Mouse (Mus musculus): ENCODE results near the gene Gm20388.

Gene Gm20388

GRCm38 (mm10) chr8:122807907-122808306 lies 2897.3 kb downstream of the Gm20388 start:
- DNase-seq, result no peak

GRCm38 (mm10) chr8:122810376-122810775 lies 2899.7 kb downstream of the Gm20388 start:
- DNase-seq, result no peak

- DNase-seq, result no peak
These were observed 2901.3 kb downstream of the Gm20388 start for GRCm38 (mm10) chr8:122811870-122812494.

- DNase-seq, result no peak
These were observed 2902.1 kb downstream of the Gm20388 start for GRCm38 (mm10) chr8:122812610-122813250.

GRCm38 (mm10) chr8:122814608-122815007 lies 2904.0 kb downstream of the Gm20388 start:
- DNase-seq, result no peak

GRCm38 (mm10) chr8:122816965-122817364 lies 2906.3 kb downstream of the Gm20388 start:
- DNase-seq, result no peak

- no peak for DNase-seq
These were observed 2907.3 kb downstream of the Gm20388 start for GRCm38 (mm10) chr8:122817724-122818496.

GRCm38 (mm10) chr8:122819776-122820175 lies 2909.1 kb downstream of the Gm20388 start:
- no peak for DNase-seq

- no peak for DNase-seq
These were observed 2913.9 kb downstream of the Gm20388 start for GRCm38 (mm10) chr8:122824571-122824970.

GRCm38 (mm10) chr8:122824986-122825385 lies 2914.3 kb downstream of the Gm20388 start:
- no peak for DNase-seq

- no peak for DNase-seq
These were observed 2914.8 kb downstream of the Gm20388 start for GRCm38 (mm10) chr8:122825408-122825807.

- no peak for DNase-seq
These were observed 2918.8 kb downstream of the Gm20388 start for GRCm38 (mm10) chr8:122829396-122829795.

- DNase-seq, result peak; percentile 86 to 93
These were observed 2919.9 kb downstream of the Gm20388 start for GRCm38 (mm10) chr8:122830349-122831061.

GRCm38 (mm10) chr8:122834416-122834815 lies 2923.8 kb downstream of the Gm20388 start:
- no peak for DNase-seq

- peak; percentile 66 to 80 for DNase-seq
These were observed 2924.3 kb downstream of the Gm20388 start for GRCm38 (mm10) chr8:122834971-122835370.

GRCm38 (mm10) chr8:122836199-122836598 lies 2925.6 kb downstream of the Gm20388 start:
- no peak for DNase-seq

- DNase-seq, result no peak
These were observed 2926.1 kb downstream of the Gm20388 start for GRCm38 (mm10) chr8:122836696-122837095.

- DNase-seq, result no peak
These were observed 2933.5 kb downstream of the Gm20388 start for GRCm38 (mm10) chr8:122844161-122844560.

GRCm38 (mm10) chr8:122845662-122846061 lies 2935.0 kb downstream of the Gm20388 start:
- peak; percentile 25 to 48 for DNase-seq

- DNase-seq, result peak; percentile 60 to 69
These were observed 2937.4 kb downstream of the Gm20388 start, which contains the start of gene Cdh15 for GRCm38 (mm10) chr8:122847829-122848561. Gene Cdh15, plus strand, starts transcription at chr8:122847966.

- no peak for DNase-seq
These were observed 2938.7 kb downstream of the Gm20388 start for GRCm38 (mm10) chr8:122849152-122849910.
